Mouse (Mus musculus): ENCODE data around the gene Fbxw26.
"Not testable (repeated sequence)": the region's sequence is repeated elsewhere in the genome, so short reads cannot be mapped to it uniquely, and the experiment has no call there.

DNA sequence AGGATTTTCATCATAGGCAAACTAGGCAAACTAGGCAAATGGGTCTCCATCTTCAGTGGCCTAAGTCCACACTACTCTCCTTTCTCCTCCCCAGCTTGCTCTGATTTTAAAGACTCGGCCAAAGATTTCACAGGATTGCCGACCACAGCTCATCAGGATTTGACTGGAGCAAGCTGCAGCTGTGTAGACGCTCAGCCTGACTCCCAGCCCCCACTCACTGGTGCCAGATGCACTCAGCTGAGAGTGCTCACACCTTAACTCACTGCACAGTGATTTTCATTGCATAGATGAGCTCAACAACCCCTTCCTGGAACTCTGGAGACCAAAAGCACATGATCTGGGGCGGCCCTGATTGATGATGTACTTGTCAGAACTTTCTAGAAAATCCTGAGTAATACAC, 43.3 kb downstream of the Fbxw26 start, which contains the start of gene Fbxw18:
- not testable (repeated sequence) for TF ChIP-seq CTCF (IDR thresholded peaks at IDR 0.05; ENCODE audit: low read depth); EP300 (optimal IDR thresholded peaks at IDR 0.05)
